Comparison of ENCODE assay signal across 9 mouse cellular contexts in the genomic region with DNA sequence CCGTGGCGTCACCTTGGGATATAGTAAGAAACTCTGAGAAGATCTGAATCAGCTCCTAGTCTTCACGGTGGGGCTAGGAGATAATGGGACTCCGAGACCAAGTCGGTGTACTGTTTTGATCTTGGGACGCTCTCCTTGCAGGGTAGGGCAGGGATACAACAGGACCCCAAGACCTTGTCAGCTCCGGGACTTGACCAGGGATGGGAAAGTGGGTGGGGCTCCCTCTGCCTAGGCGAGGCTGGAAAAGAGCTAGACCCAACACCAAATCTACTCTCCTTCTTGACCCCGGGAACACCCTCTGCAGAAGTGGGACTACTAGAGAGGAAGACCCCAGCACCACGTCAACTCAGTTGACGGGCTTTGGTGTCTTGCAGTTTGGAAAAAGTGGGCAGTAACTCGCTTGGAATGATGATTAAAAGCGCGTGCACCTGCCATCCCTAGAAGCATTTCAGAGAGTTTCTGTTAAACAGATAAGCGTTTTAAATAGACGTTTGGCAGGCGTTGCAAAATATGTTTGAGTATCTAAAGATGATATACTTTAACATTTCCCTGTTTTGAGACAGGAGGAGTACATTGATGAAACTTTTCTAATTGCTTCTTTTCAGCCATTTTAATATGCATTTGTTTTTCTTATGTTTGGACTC. TPM values are rescaled to one million over a fixed set of nuclear protein-coding genes. Genes with fewer than 3 reads are reported as not detected.
DNase-seq lines count a peak whose midpoint lies in the region; ATAC-seq and TF ChIP-seq lines count a peak whose summit lies in the region.
"Had no signal": no experiment of that assay in that cellular context is flagged by ENCODE, and none has a peak within 500 bp of the region (broad histone marks: within the 10 kb centered on the region; RNA-seq: fewer than 3 reads in every experiment).

No protein-coding gene starts in this region.

- peak overlapping the region; percentile 61 for H3K9ac ChIP-seq in lung, embryonic 15.5 days
- peak overlapping the region; percentile 63 for H3K9ac ChIP-seq in hindbrain, embryonic 12.5 days
- H3K9ac ChIP-seq in stomach, postnatal 0 days (ENCODE audit: low read length) = peak overlapping the region; percentile 67

- no peaks in the 10 kb centered on the region for H3K9me3 ChIP-seq in lung, embryonic 15.5 days
- H3K9me3 ChIP-seq in hindbrain, embryonic 12.5 days (replicated peaks) = no peaks in the 10 kb centered on the region
- H3K9me3 ChIP-seq in stomach, postnatal 0 days (ENCODE audit: control insufficient read depth, low read length) = no peaks in the 10 kb centered on the region

- peak; percentile 29 for ATAC-seq in lung, embryonic 15.5 days (ENCODE audit: borderline replicate concordance, extremely low read depth, low FRiP score, low TSS enrichment)
- peak; percentile 41 for ATAC-seq in hindbrain, embryonic 12.5 days (ENCODE audit: low FRiP score)
- no peak for ATAC-seq in stomach, postnatal 0 days (ENCODE audit: low FRiP score, low TSS enrichment)

- H3K4me2 ChIP-seq in lung, embryonic 15.5 days = peak overlapping the region; percentile 76
- peak overlapping the region; percentile 92 for H3K4me2 ChIP-seq in hindbrain, embryonic 12.5 days (replicated peaks)
- peak overlapping the region; percentile 98 for H3K4me2 ChIP-seq in stomach, postnatal 0 days (replicated peaks; ENCODE audit: low read depth)

- H3K27ac ChIP-seq in lung, embryonic 15.5 days = peak overlapping the region; percentile 54
- H3K27ac ChIP-seq in hindbrain, embryonic 12.5 days = no peak overlapping the region
- H3K27ac ChIP-seq in macrophage = peak overlapping the region; percentile 29
- no peak overlapping the region for H3K27ac ChIP-seq in stomach, postnatal 0 days (replicated peaks)

- H3K36me3 ChIP-seq in lung, embryonic 15.5 days = peaks cover 17% of the 10 kb centered on the region
- H3K36me3 ChIP-seq in hindbrain, embryonic 12.5 days = 0 out of 2 replicates have a peak, but pooled peaks cover 5% of the 10 kb centered on the region
- H3K36me3 ChIP-seq in macrophage (ENCODE audit: inconsistent target) = no peaks in the 10 kb centered on the region
- no peaks in the 10 kb centered on the region; the same call in 1 of the 2 replicates for H3K36me3 ChIP-seq in stomach, postnatal 0 days (ENCODE audit: control insufficient read depth, insufficient read depth, low read length)

- DNase-seq in lung, postnatal 36 days = no peak
- DNase-seq in embryo, embryonic 11.5 days (ENCODE audit: low read depth, low spot score) = peak; percentile 22
- no peak for DNase-seq in stomach, postnatal 0 days (ENCODE audit: low spot score)
- no peak for DNase-seq in left cerebral cortex, adult 18-20 months (ENCODE audit: low spot score in 2 of 2)
- no peak for DNase-seq in gastrocnemius, postnatal 36 days

- under 1% methylated on average over 17 of the region's 17 CpGs for WGBS in lung, embryonic 15.5 days
- 3% methylated on average over 17 of the region's 17 CpGs for WGBS in hindbrain, embryonic 12.5 days
- WGBS in macrophage (ENCODE audit: missing documents) = 6% methylated on average over 17 of the region's 17 CpGs
- WGBS in stomach, postnatal 0 days = 2% methylated on average over 17 of the region's 17 CpGs

- H3K4me3 ChIP-seq in lung, embryonic 15.5 days = peak overlapping the region; percentile 64
- H3K4me3 ChIP-seq in hindbrain, embryonic 12.5 days = peak overlapping the region; percentile 82
- peak overlapping the region; percentile 64 for H3K4me3 ChIP-seq in macrophage (ENCODE audit: inconsistent target)
- H3K4me3 ChIP-seq in stomach, postnatal 0 days (ENCODE audit: low read depth, low read length) = peak overlapping the region; percentile 79

- H3K4me1 ChIP-seq in lung, embryonic 15.5 days = peaks cover 13% of the 10 kb centered on the region
- H3K4me1 ChIP-seq in hindbrain, embryonic 12.5 days = peaks cover 19% of the 10 kb centered on the region
- peaks cover 4% of the 10 kb centered on the region; the same call in 1 of the 2 replicates for H3K4me1 ChIP-seq in stomach, postnatal 0 days (replicated peaks; ENCODE audit: control insufficient read depth, insufficient read depth)

- TF ChIP-seq CTCF in stomach, postnatal 0 days (IDR thresholded peaks at IDR 0.05; ENCODE audit: low read depth) = no peak

- no peaks in the 10 kb centered on the region for H3K27me3 ChIP-seq in lung, embryonic 15.5 days
- no peaks in the 10 kb centered on the region for H3K27me3 ChIP-seq in hindbrain, embryonic 12.5 days
- no peaks in the 10 kb centered on the region for H3K27me3 ChIP-seq in stomach, postnatal 0 days (ENCODE audit: control insufficient read depth, insufficient read depth, low read length)

- intact Hi-C loops in gastrocnemius, postnatal 36 days (cut with DNase I) = loop anchor here (5.0 kb wide), 1 partner anchor 33 kb away; a partner anchor contains a TSS

- peaks cover 17% of the 10 kb centered on the region for H3K79me2 ChIP-seq in macrophage (ENCODE audit: inconsistent target)

- no peak for TF ChIP-seq EP300 in stomach, postnatal 0 days (optimal IDR thresholded peaks at IDR 0.05)

RNA-seq across cellular contexts. Expression of a gene that starts 0.8 kb away (rescaled TPM):
- 17.7 and 18.0 TPM in 2 replicates for polyA plus RNA-seq in lung, embryonic 15.5 days (2015; fragmentation: Nextera tagmentation; extraction: Ambion mirVana)
- polyA plus RNA-seq in hindbrain, embryonic 12.5 days (2016; fragmentation: Nextera tagmentation; extraction: Ambion mirVana) = 18.5 and 19.1 TPM in 2 replicates
- 10 to 100 TPM in 1 of 26 experiments, 1 to 10 TPM in 14, under 1 TPM in 11; 0.09 to 14.5 (median 1.5) TPM for total RNA-seq in macrophage (2018; cell fraction: chromatin; rRNA removed)
- total RNA-seq in macrophage (2018; cell fraction: cytosol; rRNA removed) = 1 to 10 TPM in 9 of 26 experiments, under 1 TPM in 17; 0.08 to 2.3 (median 0.34) TPM
- total RNA-seq in macrophage (2018; cell fraction: nucleus; rRNA removed) = 1 to 10 TPM in 14 of 26 experiments, under 1 TPM in 12; 0.22 to 5.8 (median 1.1) TPM
- 0.09 to 1.1 TPM (median 0.88 TPM) in 3 replicates for polyA plus RNA-seq in macrophage (2018)
- 2.2 and 3.3 TPM in 2 replicates for polyA plus RNA-seq in stomach, postnatal 0 days (2015; fragmentation: Nextera tagmentation; extraction: Ambion mirVana)
- under 1 TPM; 0.45 to 0.49 TPM for total RNA-seq in left cerebral cortex, adult 18-20 months (2021)
- total RNA-seq in gastrocnemius, postnatal 36 days (2021) = under 1 TPM; 0.30 to 0.64 TPM

RNA-seq across cellular contexts. Expression of a gene that starts 33.3 kb away (rescaled TPM):
- polyA plus RNA-seq in lung, embryonic 15.5 days (2015; fragmentation: Nextera tagmentation; extraction: Ambion mirVana) = 8.6 and 8.9 TPM in 2 replicates
- 19.2 and 20.8 TPM in 2 replicates for polyA plus RNA-seq in hindbrain, embryonic 12.5 days (2016; fragmentation: Nextera tagmentation; extraction: Ambion mirVana)
- 10 to 100 TPM in 24 of 26 experiments, 1 to 10 TPM in 2; 7.4 to 29.6 (median 18.9) TPM for total RNA-seq in macrophage (2018; cell fraction: chromatin; rRNA removed)
- total RNA-seq in macrophage (2018; cell fraction: cytosol; rRNA removed) = 10 to 100 TPM in 3 of 26 experiments, 1 to 10 TPM in 23; 5.4 to 11.8 (median 7.3) TPM
- total RNA-seq in macrophage (2018; cell fraction: nucleus; rRNA removed) = 10 to 100 TPM in 15 of 26 experiments, 1 to 10 TPM in 11; 6.7 to 27.2 (median 11.4) TPM
- 4.1 to 6.7 TPM (median 6.1 TPM) in 3 replicates for polyA plus RNA-seq in macrophage (2018)
- 3.6 TPM in 2 replicates for polyA plus RNA-seq in stomach, postnatal 0 days (2015; fragmentation: Nextera tagmentation; extraction: Ambion mirVana)
- 10 to 100 TPM; 27.4 to 32.2 TPM for total RNA-seq in left cerebral cortex, adult 18-20 months (2021)
- 10 to 100 TPM; 14.3 to 15.3 TPM for total RNA-seq in gastrocnemius, postnatal 36 days (2021)

RNA-seq across cellular contexts. Expression of a gene that starts 46.2 kb away (rescaled TPM):
- 0.06 TPM in 1 of 2 replicates, not detected in the other for polyA plus RNA-seq in lung, embryonic 15.5 days (2015; fragmentation: Nextera tagmentation; extraction: Ambion mirVana)
- not detected in 2 replicates for polyA plus RNA-seq in hindbrain, embryonic 12.5 days (2016; fragmentation: Nextera tagmentation; extraction: Ambion mirVana)
- total RNA-seq in macrophage (2018; cell fraction: chromatin; rRNA removed) = not detected
- total RNA-seq in macrophage (2018; cell fraction: cytosol; rRNA removed) = not detected
- total RNA-seq in macrophage (2018; cell fraction: nucleus; rRNA removed) = not detected
- polyA plus RNA-seq in macrophage (2018) = not detected in 3 replicates
- polyA plus RNA-seq in stomach, postnatal 0 days (2015; fragmentation: Nextera tagmentation; extraction: Ambion mirVana) = 0.08 and 0.19 TPM in 2 replicates
- not detected for total RNA-seq in left cerebral cortex, adult 18-20 months (2021)
- not detected for total RNA-seq in gastrocnemius, postnatal 36 days (2021)
- total RNA-seq: heart, postnatal 36 days had no signal

Comparison
In these comparisons a context has a peak if more than half of its experiments do, and no peak if none do; other contexts are left out.
1. H3K27ac ChIP-seq: peak in lung, embryonic 15.5 days (single experiment) and macrophage (single experiment); none in hindbrain, embryonic 12.5 days (single experiment) and stomach, postnatal 0 days (single experiment).
2. Peak in every context shown above with its lines, with median percentiles within 50 percentile points of each other: H3K4me2 ChIP-seq, H3K4me3 ChIP-seq and H3K9ac ChIP-seq.